Mouse (Mus musculus) erythroblast, adult 5-6 weeks (primary cell): ENCODE data around the gene Ndufb5. TPM values are rescaled to one million over a fixed set of nuclear protein-coding genes. Genes with fewer than 3 reads are reported as not detected.
"Not testable (repeated sequence)": the region's sequence is repeated elsewhere in the genome, so short reads cannot be mapped to it uniquely, and the experiment has no call there.

ENCODE experiments used
- ATAC-seq: replicated peaks from 2 replicates; pipeline ENCODE4 v1.8.0; 2016; ENCODE audit warnings: moderate number of reproducible peaks, mild to moderate bottlenecking, moderate TSS enrichment, inconsistent platforms; ENCODE audit not compliant: poor library complexity, low FRiP score, severe bottlenecking
- total RNA-seq, 2 experiments: library from RNA; stranded (forward) in 1 of 2; stranded (reverse) in 1 of 2; fragments of 150-400 nt in 1 of 2; fragments of 200-764, 138-1000 nt in 1 of 2; gene quantifications; 2 replicates each; pipeline versions ENCODE4 v1.2.3 to v1.2.4; 2015 to 2017; ENCODE audit warnings: low replicate concordance in 2 of 2

The Ndufb5 gene
- total RNA-seq, 2 experiments from 2014 or later, result 35.4 to 40.0 TPM

- ATAC-seq, result no peak
Observed at GRCm38 (mm10) chr3:32718271-32718670, 18.5 kb upstream of the Ndufb5 start.

- ATAC-seq, result no peak
Observed at GRCm38 (mm10) chr3:32724191-32724590, 12.6 kb upstream of the Ndufb5 start.

- ATAC-seq, result no peak
Observed at GRCm38 (mm10) chr3:32725951-32726350, 10.8 kb upstream of the Ndufb5 start.

- no peak for ATAC-seq
Observed at GRCm38 (mm10) chr3:32727861-32728260, 8.9 kb upstream of the Ndufb5 start.

GRCm38 (mm10) chr3:32737172-32737655, 424 bp downstream of the Ndufb5 start, which contains the start of gene Mrpl47:
Gene Mrpl47 (minus strand): TSS chr3:32737605.
- peak; percentile 40 for ATAC-seq

GRCm38 (mm10) chr3:32738549-32738948, 1.8 kb downstream of the Ndufb5 start:
- no peak for ATAC-seq

- no peak for ATAC-seq
Observed at GRCm38 (mm10) chr3:32742276-32742780, 5.5 kb downstream of the Ndufb5 start.

- ATAC-seq, result no peak
Observed at GRCm38 (mm10) chr3:32745001-32745400, 8.2 kb downstream of the Ndufb5 start.

GRCm38 (mm10) chr3:32745426-32745825, 8.6 kb downstream of the Ndufb5 start:
- ATAC-seq, result not testable (repeated sequence)

- no peak for ATAC-seq
Observed at GRCm38 (mm10) chr3:32748384-32748783, 11.6 kb downstream of the Ndufb5 start.

GRCm38 (mm10) chr3:32749820-32750579, 13.2 kb downstream of the Ndufb5 start:
- ATAC-seq, result no peak

GRCm38 (mm10) chr3:32754384-32754915, 17.7 kb downstream of the Ndufb5 start:
- ATAC-seq, result no peak

GRCm38 (mm10) chr3:32759212-32759611, 22.4 kb downstream of the Ndufb5 start:
- no peak for ATAC-seq

GRCm38 (mm10) chr3:32762962-32763361, 26.2 kb downstream of the Ndufb5 start:
- ATAC-seq, result no peak

GRCm38 (mm10) chr3:32763902-32764301, 27.1 kb downstream of the Ndufb5 start:
- ATAC-seq, result no peak

GRCm38 (mm10) chr3:32770781-32771180, 34.0 kb downstream of the Ndufb5 start:
- no peak for ATAC-seq

Other genes starting within 250 kb of the Ndufb5 start
- not detected in 2 replicates for gene Kcnmb3, start 244.8 kb upstream of the Ndufb5 start, total RNA-seq (2015; ENCODE audit: low replicate concordance)
- not detected in 2 replicates for gene Kcnmb3, start 244.8 kb upstream of the Ndufb5 start, total RNA-seq (2017; ENCODE audit: low replicate concordance)
- gene Zfp639, start 226.7 kb upstream of the Ndufb5 start, total RNA-seq (2015; ENCODE audit: low replicate concordance), result 14.4 and 20.3 TPM in 2 replicates
- 10.3 and 11.2 TPM in 2 replicates for gene Zfp639, start 226.7 kb upstream of the Ndufb5 start, total RNA-seq (2017; ENCODE audit: low replicate concordance)
- 6.7 and 28.6 TPM in 2 replicates for gene Mfn1, start 207.5 kb upstream of the Ndufb5 start, total RNA-seq (2015; ENCODE audit: low replicate concordance)
- gene Mfn1, start 207.5 kb upstream of the Ndufb5 start, total RNA-seq (2017; ENCODE audit: low replicate concordance), result 37.8 and 40.3 TPM in 2 replicates
- gene Gnb4, start 120.4 kb upstream of the Ndufb5 start, total RNA-seq (2015; ENCODE audit: low replicate concordance), result 4.0 and 4.2 TPM in 2 replicates
- gene Gnb4, start 120.4 kb upstream of the Ndufb5 start, total RNA-seq (2017; ENCODE audit: low replicate concordance), result 0.51 and 3.8 TPM in 2 replicates
- gene Actl6a, start 30.7 kb upstream of the Ndufb5 start, total RNA-seq (2015; ENCODE audit: low replicate concordance), result 24.2 and 49.2 TPM in 2 replicates
- gene Actl6a, start 30.7 kb upstream of the Ndufb5 start, total RNA-seq (2017; ENCODE audit: low replicate concordance), result 21.7 and 22.0 TPM in 2 replicates
- 3.7 and 22.8 TPM in 2 replicates for gene Mrpl47, start 615 bp downstream of the Ndufb5 start, total RNA-seq (2015; ENCODE audit: low replicate concordance)
- 3.3 and 6.0 TPM in 2 replicates for gene Mrpl47, start 615 bp downstream of the Ndufb5 start, total RNA-seq (2017; ENCODE audit: low replicate concordance)
- gene Usp13, start 80.6 kb downstream of the Ndufb5 start, total RNA-seq (2015; ENCODE audit: low replicate concordance), result not detected in 2 replicates
- gene Usp13, start 80.6 kb downstream of the Ndufb5 start, total RNA-seq (2017; ENCODE audit: low replicate concordance), result not detected in 2 replicates